Mouse (Mus musculus): Measurements from ENCODE around the gene Ppp1ca.

The Ppp1ca gene

DNA sequence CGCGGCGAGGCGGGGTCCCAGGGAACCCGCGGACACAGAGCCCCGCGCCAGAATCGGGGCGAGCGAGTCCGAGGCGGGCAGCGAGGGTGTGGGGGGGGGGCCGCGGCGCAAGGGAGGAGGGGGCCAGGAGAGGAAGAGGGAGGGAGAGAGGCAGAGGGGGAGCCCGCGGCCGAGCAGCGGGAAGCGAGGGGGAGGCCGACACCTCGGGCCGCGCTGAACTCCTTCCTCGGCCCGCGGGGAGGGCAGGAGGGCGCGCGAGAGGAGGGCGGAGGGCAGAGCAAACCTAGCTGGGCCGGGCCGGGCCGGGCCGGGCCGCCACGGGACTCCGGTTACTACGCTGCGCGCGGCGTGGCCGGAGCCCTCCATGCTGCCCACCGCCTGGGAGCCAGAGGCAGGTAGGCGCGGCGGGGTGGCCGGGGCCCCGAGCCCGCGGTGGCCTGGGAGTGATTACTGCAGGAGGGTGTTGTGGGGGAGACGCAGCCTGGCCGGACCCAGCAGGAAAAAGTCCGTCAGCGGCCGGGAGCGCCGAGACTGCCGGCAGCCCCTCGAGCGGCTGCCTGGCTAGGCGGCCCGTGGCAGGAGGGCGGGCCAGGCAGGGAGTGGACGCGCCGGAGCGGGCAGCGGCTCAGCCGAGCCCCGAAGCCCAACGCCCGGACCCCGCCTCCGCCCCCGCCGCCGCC lies 23.0 kb downstream of the Ppp1ca start:
- peak; percentile 37 to 76 for DNase-seq

DNA sequence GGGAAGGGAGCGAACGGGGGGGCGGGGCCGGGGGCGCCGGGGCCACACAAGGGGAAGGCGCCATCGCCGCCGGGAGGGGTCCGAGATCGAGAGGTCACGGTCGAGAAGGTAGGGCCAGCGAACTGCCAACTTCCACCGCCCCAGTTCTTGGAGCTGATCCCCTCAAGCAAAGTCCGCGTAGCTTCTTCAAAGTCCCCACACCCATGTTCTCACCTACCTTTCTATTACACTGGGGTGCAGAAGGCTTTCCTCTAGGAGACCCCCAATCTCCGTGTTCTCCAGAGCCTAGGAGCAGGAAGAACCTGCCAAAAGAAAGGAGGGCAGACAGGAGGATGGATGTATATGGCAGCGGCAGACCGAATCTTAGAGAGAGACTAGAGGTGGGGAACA lies 23.6 kb downstream of the Ppp1ca start:
- DNase-seq = no peak

DNA sequence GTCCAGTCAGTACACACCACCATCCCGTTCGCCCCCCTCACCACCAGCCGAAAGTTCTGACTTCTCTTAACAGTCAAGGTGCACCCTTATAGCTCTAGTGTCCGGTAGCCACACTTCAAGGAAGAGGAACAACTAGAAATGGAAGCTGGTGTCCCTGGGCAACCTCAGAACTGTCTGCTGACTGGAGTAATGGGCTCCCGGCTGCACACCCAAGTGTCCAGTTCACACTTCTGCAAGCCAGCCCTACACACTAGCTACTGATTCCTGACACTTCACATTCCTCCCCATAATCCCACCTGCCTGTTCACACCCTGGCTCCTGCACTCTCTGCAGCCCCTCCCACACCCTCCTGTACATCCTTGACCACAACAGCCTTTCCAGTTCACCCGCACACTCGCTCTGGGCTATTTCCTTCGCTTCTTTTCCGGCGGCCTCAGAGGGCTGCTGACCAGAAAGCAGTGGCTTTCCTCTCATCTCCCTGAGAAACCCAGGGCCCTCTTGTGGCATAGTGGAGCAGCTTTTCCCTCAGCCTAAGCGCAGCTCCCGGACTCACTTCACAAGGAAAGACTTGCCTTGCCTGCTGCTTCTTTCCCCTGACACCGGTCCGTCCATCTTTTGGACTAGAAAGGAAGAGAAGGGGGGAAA lies 24.3 kb downstream of the Ppp1ca start:
- peak; percentile 67 to 68 for DNase-seq

DNA sequence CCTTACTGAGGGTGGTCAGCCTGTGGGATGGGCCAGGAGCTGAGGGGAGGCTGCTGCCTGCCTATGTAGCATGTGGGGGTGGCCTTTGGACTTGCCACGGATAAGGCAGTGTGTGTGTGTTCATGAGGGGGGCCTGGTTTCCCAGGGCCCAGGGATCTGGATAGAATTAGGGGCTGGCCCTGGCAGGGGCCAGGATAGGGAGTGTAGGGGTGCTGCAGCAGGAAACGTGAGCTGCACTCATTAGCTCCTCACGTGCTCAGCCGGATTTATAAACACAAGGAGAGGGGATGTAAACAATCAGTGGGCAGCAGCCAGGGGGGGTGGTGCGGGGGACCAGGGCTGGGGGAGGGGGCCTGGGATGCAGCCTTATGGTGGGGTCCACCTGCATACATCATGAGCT lies 25.3 kb downstream of the Ppp1ca start:
- DNase-seq = no peak

DNA sequence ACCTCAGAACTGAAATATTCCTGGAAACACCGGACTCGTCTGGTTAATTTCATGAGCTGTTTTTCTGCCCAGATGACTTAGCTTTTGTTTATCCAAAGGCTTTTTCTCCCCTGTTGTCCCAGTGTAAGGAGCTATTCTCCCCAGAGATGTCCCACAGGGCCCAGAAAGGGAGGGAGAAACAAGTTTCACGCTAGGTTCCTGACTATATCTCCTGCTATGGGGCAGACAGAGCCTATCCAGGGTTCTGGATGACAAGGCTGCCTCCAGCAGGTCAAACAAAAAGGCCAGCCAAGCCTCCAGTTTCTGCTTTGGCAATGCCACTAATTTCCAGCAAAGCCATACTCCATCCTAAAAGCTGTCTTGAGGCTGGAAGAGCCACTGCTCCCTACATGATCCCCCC lies 26.0 kb downstream of the Ppp1ca start:
- no peak for DNase-seq

DNA sequence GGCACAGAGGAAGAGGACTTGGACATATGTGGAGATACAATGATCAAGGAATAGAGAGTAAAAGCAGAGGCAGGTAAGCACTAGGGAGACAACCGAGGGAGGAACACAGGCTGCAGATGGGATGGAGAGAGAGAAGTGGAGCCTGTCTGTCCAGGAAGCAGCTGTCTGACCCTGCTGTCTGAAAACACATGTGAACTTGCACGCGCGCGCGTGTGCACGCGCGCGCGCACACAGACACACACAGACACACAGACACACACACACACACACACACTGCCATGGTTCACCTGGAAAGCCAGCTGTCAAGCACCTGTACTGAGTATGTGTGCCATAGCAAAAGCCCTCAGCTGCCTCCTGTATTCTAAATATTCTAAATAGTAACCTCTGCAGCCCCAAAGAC lies 26.4 kb downstream of the Ppp1ca start:
- DNase-seq = no peak

DNA sequence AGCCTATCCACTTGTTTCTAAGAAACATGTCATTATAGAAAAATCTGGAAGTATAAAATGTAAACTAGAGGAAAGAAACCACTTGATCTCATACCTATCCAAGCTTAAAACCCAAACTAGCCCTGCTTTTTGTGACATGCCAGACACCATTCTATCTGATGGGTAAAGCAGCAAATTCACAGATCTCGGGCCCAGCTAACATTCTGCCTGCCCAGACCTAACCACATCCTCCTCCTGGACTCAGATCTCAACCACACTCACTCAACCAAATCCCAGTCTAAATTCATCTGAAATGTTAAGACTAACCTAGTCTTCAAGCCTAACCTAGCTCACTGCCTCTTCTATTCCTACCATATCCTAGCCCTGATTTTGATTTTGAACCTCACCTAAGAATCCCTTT lies 26.9 kb downstream of the Ppp1ca start:
- DNase-seq = no peak

DNA sequence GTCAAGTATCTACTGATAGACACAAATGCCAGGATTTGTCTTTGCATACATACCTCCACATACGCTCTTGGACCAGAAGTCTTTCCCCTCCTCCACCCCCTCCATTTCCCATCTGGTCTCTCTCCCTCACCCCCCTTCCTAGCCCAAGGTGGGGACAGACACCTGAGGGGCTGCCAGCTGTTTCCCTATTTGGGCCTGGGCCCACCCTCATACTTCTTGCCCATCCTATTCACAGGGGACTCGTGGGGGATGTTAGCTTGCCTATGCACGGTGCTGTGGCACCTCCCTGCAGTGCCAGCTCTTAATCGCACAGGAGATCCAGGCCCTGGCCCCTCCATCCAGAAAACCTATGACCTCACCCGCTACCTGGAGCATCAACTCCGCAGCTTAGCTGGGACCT lies 28.1 kb downstream of the Ppp1ca start:
- no peak for DNase-seq

DNA sequence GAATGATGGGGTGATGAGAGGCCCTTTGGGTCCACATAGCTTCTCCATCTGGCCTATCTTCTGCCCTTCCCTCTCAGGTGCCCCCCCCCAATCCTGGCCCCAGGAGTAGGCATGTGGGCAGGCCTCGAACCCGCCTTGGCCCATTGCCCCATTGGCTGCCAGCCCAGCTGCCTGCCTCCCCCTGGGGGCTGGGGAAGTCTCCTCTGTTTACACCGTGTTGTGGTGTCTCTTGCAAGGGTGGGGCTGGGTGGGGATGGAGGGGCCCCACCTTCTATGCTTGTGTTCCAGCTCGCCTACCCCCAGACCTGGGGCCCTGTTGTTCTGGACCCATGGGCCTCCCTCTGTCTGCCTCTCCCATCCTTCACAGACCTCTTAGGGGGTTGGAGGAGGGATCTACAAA lies 28.6 kb downstream of the Ppp1ca start:
- no peak for DNase-seq

DNA sequence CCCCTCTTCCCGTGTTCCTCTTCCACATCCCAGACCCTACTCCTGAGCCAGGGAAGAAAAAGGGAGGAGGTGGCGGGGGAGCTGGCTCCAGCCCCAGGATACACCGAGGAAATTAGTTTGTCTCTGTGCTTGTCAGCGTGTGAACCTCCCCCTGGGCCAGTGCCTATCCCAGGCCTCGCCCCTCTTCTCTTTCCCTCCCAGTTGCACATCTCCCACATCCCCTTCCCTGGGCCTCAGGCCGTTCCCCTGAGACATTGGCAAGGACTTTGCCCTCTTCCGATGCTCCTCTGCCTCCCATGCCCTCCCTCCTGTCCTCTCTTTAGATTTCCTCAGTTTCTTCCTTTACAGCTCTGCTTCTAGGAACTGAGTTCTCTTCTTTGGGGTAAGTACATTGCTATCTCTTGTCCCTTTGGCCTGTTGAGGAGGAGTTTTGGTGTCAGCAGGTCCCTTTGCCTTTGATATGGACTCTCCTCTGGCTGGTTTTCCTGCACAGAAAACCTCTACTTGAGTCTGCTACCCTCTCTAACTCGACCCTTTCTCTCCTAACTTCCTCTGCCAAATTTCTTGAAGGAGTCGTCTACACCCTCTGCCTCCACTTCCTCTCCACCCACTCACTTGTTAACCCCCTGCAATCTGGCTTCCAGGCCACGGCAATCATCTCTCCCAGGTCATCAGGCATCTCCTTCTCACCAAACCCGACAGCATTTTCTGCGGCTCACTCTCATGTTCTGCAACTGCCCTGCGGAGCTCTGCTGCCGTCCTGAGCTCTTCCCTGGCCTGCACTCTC lies 29.3 kb downstream of the Ppp1ca start:
- DNase-seq = peak; percentile 57 to 76

DNA sequence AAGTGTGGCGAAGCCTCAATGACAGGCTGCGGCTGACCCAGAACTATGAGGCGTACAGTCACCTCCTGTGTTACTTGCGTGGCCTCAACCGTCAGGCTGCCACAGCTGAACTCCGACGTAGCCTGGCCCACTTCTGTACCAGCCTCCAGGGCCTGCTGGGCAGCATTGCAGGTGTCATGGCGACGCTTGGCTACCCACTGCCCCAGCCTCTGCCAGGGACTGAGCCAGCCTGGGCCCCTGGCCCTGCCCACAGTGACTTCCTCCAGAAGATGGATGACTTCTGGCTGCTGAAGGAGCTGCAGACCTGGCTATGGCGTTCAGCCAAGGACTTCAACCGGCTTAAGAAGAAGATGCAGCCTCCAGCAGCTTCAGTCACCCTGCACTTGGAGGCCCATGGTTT lies 30.3 kb downstream of the Ppp1ca start:
- DNase-seq = peak; percentile 79 to 85

DNA sequence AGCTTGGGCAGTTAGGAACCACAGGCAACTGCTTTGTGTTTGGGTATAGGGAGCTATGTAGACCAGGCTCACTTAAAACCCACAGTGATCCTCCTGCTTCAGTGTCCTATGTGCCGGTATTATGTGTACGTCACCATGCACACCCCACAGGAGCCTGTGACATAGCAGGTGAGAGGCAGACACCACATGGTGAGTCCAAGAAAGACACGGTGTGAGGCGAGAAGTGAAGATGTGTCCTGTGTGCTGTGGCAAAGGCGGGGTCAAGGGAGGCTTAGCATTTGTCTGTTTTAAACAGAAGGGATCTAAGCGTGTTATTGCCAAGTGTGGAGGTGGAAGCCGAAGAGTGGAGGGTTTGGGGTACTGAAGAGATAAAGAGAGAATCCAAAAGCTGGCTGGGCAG lies 34.9 kb downstream of the Ppp1ca start:
- DNase-seq = no peak

DNA sequence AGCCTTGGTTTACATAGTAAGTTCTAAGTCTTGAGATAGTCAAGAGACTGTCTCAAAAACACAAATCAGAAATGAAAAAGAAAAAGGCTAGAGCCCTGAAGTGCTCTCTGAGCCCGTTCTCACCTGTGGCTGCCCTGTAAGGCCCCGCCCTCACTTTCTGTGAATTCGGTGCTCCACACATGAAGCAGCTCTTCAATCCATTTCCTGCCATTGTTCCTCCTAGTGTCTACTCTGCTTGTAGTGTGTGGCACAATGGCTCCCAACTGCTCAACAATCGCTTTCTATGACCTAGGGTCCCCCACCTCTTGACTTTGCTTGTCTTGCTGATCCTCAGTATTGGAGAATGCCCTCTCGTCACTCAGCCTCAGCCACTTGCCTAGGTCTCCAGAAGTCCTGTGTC lies 35.6 kb downstream of the Ppp1ca start:
- no peak for DNase-seq

DNA sequence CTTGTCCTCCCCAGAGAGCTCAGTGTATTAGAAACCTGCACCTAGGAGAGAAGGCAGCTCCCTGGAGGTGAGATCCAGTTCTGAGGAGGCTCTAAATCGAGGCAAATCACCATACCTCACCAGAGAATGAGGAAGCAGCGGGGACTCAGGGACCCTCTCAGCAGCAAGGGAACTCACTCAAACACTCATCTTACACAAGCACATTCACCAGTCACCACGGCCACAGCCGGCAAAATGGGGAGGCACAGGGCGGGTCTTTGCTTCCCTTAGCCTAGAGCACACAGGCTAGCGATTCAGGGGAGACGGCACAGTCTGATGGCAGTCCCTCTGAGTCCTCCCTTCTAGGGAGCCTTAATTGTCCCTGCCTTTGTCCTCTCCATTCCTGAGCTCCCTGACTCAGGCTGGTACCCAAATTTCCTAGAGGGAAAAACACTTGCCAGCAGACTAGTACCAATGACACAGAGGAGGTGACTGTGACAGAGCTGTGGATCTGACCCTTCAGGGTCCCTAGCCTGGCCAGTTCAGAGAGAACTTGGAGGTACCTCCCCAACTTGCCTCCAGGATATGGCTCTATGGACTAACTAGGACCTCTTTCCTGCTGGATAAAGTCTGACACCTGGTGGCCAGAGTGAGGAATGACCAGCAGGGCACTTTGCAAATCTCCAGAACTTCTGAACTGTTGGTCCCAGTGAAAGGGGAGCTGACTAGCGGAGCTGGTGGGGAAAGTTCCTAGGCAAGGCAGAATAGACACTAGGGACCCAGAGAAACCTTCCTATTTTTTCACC lies 36.2 kb downstream of the Ppp1ca start:
- peak; percentile 71 to 79 for DNase-seq

DNA sequence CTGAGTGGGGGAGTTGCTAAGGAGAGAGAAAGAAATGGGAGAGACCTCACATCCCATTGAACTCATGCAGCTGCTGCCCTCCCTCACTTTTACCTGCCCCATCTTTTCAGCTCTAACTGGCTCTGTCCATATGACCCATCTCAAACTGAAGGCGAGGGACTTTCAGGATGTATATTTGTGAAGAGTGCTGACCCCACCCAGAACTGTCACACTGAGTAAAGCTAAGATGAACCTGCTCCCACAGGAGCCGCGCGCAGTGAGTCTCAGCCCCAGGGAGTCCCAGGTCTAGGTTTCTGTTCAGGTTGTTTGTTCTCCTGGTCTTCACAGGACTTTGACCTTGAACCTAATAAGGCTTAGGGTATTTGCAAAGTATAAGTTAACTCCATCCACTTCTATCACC lies 37.0 kb downstream of the Ppp1ca start:
- DNase-seq = no peak

DNA sequence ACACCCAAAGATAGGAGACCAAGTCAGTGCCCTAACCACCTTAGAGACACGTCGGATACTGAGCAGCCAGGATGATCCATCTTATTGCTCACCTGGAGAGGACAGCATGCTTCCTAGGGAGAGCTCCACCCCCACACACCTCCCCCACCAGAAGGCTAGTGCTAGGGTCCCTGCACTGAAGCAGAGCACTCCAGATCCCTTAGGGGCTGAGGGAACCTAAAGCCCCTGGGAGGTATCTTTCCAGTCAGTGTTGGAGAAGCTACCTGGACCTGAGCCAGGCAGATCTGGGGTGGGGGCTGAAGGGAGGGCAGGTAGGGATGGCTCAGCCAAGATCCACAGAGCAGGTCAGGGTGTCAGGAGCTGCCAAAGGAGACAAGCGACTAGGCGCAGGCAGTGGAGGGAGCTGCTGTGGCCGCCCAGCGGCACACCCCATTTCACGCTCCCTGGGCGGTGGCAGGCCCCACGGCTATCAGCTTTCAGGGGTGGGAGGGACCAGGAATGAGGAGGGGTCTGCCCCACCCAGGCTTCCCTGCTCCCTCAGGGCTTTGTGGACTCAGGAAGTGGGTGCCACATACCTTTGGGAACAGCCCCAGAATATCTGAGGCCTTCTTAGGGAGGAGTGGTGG lies 37.7 kb downstream of the Ppp1ca start:
- DNase-seq = no peak

DNA sequence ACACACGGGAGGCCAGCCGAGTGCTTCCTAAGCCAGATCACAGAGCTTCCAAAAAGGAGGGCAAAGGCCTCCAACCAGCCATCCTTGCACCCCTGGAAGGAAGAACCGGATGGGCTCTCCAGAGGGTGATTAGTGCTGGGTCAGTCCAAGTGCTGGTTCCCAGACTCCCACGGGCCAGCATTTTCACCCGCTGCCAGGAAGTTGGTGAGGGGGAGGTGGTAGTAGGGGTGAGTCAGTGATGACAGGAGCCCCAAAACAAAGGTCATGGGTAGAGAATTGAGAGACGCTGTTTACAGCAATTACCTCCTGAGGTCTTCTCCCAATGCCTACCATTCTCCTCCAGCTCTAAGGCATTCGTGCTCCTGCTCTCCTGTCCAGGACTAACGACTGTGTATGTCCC lies 38.5 kb downstream of the Ppp1ca start:
- peak in 1 of 2 experiments; percentile 66 for DNase-seq

DNA sequence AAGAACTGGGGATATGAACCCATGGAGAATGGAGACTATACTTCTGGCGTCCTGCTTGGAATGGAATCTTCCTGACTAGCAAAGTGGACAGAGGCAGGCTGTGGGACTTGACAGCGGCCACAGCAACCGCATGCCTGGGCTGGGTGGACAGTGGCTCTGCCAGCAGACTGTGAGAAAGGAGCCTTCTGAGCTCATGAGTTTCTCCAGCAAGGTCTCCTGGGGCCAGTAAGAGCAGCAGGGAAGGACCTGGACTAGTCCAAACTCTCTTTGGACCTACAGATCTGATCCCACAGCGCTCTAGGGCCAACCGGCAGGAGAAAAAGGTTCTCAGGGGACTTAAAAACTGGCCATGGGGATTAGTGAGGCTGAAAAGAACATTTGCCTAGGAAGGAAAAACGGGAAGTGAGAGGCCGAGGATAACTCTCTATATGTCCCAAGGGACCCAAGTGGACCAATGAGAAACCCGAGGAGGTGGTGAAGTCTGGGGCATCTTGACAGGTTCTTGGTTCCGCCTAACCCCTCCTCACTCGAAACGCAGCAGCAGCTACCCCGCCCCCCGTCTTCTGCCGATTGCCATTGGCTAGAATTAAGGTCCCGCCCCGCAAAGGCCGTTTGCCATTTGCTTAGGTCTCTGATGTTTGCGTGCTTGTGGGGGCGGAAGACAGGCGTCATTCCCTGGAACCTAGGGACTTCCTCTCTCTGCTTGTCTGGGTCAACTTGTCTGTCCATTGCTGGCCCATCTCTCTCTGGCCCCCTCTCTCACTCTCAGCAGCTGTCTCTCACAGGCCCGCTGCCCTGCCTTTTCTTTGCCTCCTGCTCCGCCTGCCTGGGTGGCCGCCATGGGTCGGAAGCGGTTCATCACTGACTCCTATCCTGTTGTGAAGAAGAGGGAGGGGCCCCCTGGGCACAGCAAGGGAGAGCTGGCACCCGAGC lies 39.7 kb downstream of the Ppp1ca start, which contains the start of gene Pold4:
Pold4 (plus strand) TSS at position 647 of the 933 bp plus-strand sequence.
- DNase-seq = peak; percentile 99 to 100

DNA sequence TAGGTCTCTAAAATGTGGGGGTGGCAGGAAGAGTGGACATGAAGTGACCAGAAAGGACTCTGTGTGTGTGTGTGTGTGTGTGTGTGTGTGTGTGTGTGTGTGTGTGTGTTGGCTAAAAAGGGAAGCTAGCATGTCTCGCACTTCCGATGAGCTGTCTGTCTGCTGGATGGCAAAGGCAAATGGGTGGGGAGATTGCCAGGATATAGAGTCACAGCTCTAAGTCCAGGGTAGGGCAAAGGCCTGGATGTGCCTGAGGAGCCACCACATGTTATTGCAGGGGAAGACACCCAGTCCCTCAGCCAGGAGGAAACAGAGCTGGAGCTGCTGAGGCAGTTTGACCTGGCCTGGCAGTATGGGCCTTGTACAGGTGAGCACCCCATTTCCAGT lies 40.3 kb downstream of the Ppp1ca start:
- DNase-seq = no peak

DNA sequence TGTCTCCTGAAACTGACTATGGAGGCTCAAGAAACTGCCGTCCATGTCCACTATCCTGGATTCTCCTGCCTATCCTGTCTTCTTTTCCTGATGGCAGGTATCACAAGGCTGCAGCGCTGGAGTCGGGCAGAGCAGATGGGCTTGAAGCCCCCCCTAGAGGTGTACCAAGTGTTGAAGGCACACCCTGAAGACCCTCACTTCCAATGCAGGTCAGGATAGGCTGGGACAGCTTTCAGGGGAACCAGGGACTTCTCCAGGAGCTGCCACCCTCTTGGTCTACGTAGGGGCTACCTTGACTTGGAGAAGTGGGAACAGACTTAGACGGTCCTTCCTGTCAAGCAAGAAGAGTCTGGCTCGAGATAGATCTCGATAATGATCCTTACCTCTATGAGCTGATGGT lies 40.8 kb downstream of the Ppp1ca start:
- no peak for DNase-seq

DNA sequence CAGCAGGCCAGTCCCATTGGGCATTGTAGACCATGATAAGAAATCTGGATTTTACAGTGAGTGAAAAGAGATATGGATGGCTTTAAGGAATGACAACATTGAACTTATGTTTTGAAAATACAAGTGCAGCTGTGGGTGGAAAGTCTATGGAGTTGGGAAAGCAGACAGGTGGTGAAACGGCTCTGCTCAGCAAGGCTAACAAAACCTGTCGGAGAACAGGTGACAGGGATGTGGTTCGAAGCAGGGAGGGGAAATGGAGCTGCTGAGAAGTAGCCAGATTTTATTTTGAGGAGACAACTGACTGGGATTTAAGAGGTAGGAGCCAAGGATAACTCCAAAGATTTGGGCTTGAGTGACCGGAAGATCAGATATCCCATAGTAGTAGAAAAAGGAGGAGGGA lies 42.7 kb downstream of the Ppp1ca start:
- no peak for DNase-seq

DNA sequence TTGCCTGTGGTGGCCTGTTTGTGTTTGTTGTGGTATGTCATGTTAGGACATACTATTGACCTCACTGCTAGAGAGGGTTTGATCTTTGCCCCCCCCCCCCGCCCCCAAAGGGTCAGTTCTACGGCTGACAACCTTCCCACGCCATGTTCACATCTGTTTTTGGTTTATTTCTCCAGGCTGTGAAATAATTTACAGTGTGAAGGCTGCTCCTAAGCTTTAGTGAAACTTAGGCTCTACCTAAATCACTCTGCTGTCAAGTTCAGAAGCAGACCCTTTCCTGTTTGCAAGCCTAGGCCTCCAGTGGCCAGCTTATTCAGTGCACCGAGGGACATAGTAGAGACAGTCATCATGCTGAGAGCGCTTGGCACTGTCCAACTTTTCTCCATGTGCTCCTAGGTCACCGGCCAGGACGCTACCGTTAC lies 48.4 kb downstream of the Ppp1ca start:
- DNase-seq = no peak
